Mouse (Mus musculus) bone marrow macrophage, adult 2 months (primary cell): ENCODE results near the gene Dzip1l.

Experiments
- CTCF ChIP-seq: IDR thresholded peaks from 2 replicates; pipeline ENCODE4 v1.5.1; 2012; ENCODE audit warnings: low read depth, mild to moderate bottlenecking, low read length, moderate library complexity
- POLR2A ChIP-seq: IDR thresholded peaks from 2 replicates; pipeline ENCODE4 v1.6.1; 2012; ENCODE audit warnings: mild to moderate bottlenecking, low read depth, low read length, borderline replicate concordance

DNA sequence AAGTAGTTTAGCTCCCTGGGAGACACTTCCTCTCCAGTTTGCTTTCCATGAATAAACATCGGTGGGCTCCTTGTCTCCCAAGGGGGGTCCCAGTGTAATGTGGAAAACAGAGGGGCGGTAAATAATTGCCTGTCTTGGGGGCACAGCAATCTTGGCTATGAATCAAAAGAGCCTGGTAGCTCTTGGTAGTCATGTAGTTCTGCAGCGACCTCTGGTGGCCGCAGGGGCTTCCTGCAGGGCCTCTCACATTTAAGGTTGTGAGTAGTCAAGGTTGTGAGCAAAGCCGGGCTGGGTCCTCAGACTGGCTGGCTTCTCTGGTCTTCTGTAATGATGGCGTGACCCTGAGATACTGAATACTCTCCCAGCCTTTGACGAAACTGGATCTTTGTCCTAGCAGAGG lies 33.1 kb downstream of the Dzip1l start:
- TF ChIP-seq POLR2A = no peak
- TF ChIP-seq CTCF = peak; percentile 94
